Comparison of ENCODE assay signal across 12 mouse cellular contexts in genomic region chr12:26799310-26799709, GRCm38 (mm10).
DNase-seq lines count a peak whose midpoint lies in the region.
"Had no signal": no experiment of that assay in that cellular context is flagged by ENCODE, and none has a peak within 500 bp of the region (broad histone marks: within the 10 kb centered on the region; RNA-seq: fewer than 3 reads in every experiment).

No protein-coding gene starts in this region.

- DNase-seq in cerebellum, postnatal 14 days, result peak; percentile 49 to 75
- DNase-seq in cerebellum, adult 9-11 months, result no peak
- DNase-seq in left cerebral cortex, postnatal 4 days, result peak; percentile 86
- no peak for DNase-seq in left cerebral cortex, postnatal 14 days (ENCODE audit: low spot score in 2 of 2)
- DNase-seq in right cerebral cortex, postnatal 10 days (ENCODE audit: low spot score in 2 of 2), result peak; percentile 39 to 47
- no peak for DNase-seq in right cerebral cortex, postnatal 14 days
- DNase-seq in layer of hippocampus, adult 9-11 months, result no peak
- no peak for DNase-seq in heart, postnatal 4 days
- DNase-seq: heart, postnatal 36 days; kidney, adult 18-20 months; right cerebral cortex, adult 18-20 months; thymus, postnatal 36 days had no signal

- intact Hi-C loops in left cerebral cortex, postnatal 4 days (cut with DNase I), result no loop called here
- intact Hi-C loops in left cerebral cortex, postnatal 14 days (cut with DNase I), result no loop called here

Comparison
In these comparisons a context has a peak if more than half of its experiments do, and no peak if none do; other contexts are left out.
1. DNase-seq: peak in cerebellum, postnatal 14 days (2 of 2), left cerebral cortex, postnatal 4 days (single experiment) and right cerebral cortex, postnatal 10 days (2 of 2); none in cerebellum, adult 9-11 months (single experiment), left cerebral cortex, postnatal 14 days (0 of 2), right cerebral cortex, postnatal 14 days (single experiment), layer of hippocampus, adult 9-11 months (single experiment) and heart, postnatal 4 days (single experiment).